Mouse (Mus musculus): Measurements from ENCODE around the gene Capn15. TPM values are rescaled to one million over a fixed set of nuclear protein-coding genes. Genes with fewer than 3 reads are reported as not detected.
A peak's percentile ranks its signal among the peaks of the same experiment; 100 is the strongest.

Capn15 gene
- polyA plus RNA-seq, 1 experiment from 2014 or later, result 11.4 TPM

- Histone ChIP-seq H3K4me1 (replicated peaks) (peaks cover 64% of the 10 kb centered on the region), H3K27ac (replicated peaks) (peak overlapping the region; percentile 61), H3K9me3 (replicated peaks) (no peaks in the 10 kb centered on the region), H3K36me3 (replicated peaks) (peaks cover 32% of the 10 kb centered on the region), H3K9ac (peak overlapping the region; percentile 19; the same call in 1 of the 2 replicates), H3K27me3 (no peaks in the 10 kb centered on the region), H3K4me3 (replicated peaks) (no peak overlapping the region), H3K4me2 (peak overlapping the region; percentile 7)
- ATAC-seq (ENCODE audit: insufficient read depth), result peak; percentile 71
- WGBS (ENCODE audit: insufficient replicate concordance), result 38% methylated on average over 1 of the region's 1 CpGs
These were observed 17.4 kb downstream of the Capn15 start for GRCm38 (mm10) chr17:25968176-25968575.

- no peak overlapping the region for H3K4me3 ChIP-seq (replicated peaks)
- no peaks in the 10 kb centered on the region for H3K9me3 ChIP-seq (replicated peaks)
- peaks cover 70% of the 10 kb centered on the region for H3K4me1 ChIP-seq (replicated peaks)
- 54% methylated on average over 3 of the region's 3 CpGs for WGBS (ENCODE audit: insufficient replicate concordance)
- H3K27me3 ChIP-seq, result no peaks in the 10 kb centered on the region
- peak overlapping the region; percentile 61 for H3K27ac ChIP-seq (replicated peaks)
- ATAC-seq (ENCODE audit: insufficient read depth), result 0 out of 2 replicates have a peak, but pooled peaks have one; percentile 8
- peaks cover 36% of the 10 kb centered on the region for H3K36me3 ChIP-seq (replicated peaks)
- H3K4me2 ChIP-seq, result peak overlapping the region; percentile 7; the same call in 1 of the 2 replicates
- peak overlapping the region; percentile 19; the same call in 1 of the 2 replicates for H3K9ac ChIP-seq
These were observed 17.9 kb downstream of the Capn15 start for GRCm38 (mm10) chr17:25967652-25968051.

- Histone ChIP-seq H3K9ac (peak overlapping the region; percentile 18; the same call in 1 of the 2 replicates), H3K4me1 (replicated peaks) (peaks cover 81% of the 10 kb centered on the region), H3K4me3 (replicated peaks) (no peak overlapping the region), H3K27me3 (no peaks in the 10 kb centered on the region), H3K4me2 (no peak overlapping the region; the same call in 1 of the 2 replicates), H3K27ac (replicated peaks) (peak overlapping the region; percentile 95), H3K9me3 (replicated peaks) (no peaks in the 10 kb centered on the region), H3K36me3 (replicated peaks) (peaks cover 53% of the 10 kb centered on the region)
- 81% methylated on average over 7 of the region's 7 CpGs for WGBS (ENCODE audit: insufficient replicate concordance)
- ATAC-seq (ENCODE audit: insufficient read depth), result no peak
These were observed 21.3 kb downstream of the Capn15 start for GRCm38 (mm10) chr17:25964271-25964670.

- H3K27ac ChIP-seq (replicated peaks), result peak overlapping the region; percentile 95
- WGBS (ENCODE audit: insufficient replicate concordance), result 78% methylated on average over 7 of the region's 7 CpGs
These were observed 23.1 kb downstream of the Capn15 start for GRCm38 (mm10) chr17:25962413-25962905.

GRCm38 (mm10) chr17:25961566-25961965, 24.0 kb downstream of the Capn15 start:
- H3K4me1 ChIP-seq (replicated peaks), result peaks cover 59% of the 10 kb centered on the region
- H3K9me3 ChIP-seq (replicated peaks), result no peaks in the 10 kb centered on the region
- ATAC-seq (ENCODE audit: insufficient read depth), result peak; percentile 98
- peak overlapping the region; percentile 78 for H3K4me2 ChIP-seq
- H3K36me3 ChIP-seq (replicated peaks), result peaks cover 63% of the 10 kb centered on the region
- H3K4me3 ChIP-seq (replicated peaks), result peak overlapping the region; percentile 60
- H3K9ac ChIP-seq, result peak overlapping the region; percentile 71
- WGBS (ENCODE audit: insufficient replicate concordance), result 31% methylated on average over 5 of the region's 5 CpGs
- H3K27ac ChIP-seq (replicated peaks), result peak overlapping the region; percentile 95
- no peaks in the 10 kb centered on the region for H3K27me3 ChIP-seq

More at GRCm38 (mm10) chr17:25962413-25962905, 23.1 kb downstream of the Capn15 start:
- Histone ChIP-seq H3K4me3 (replicated peaks) (peak overlapping the region; percentile 60), H3K27me3 (no peaks in the 10 kb centered on the region), H3K4me1 (replicated peaks) (peaks cover 67% of the 10 kb centered on the region), H3K36me3 (replicated peaks) (peaks cover 69% of the 10 kb centered on the region), H3K4me2 (peak overlapping the region; percentile 78), H3K9ac (peak overlapping the region; percentile 71), H3K9me3 (replicated peaks) (no peaks in the 10 kb centered on the region)
- ATAC-seq (ENCODE audit: insufficient read depth), result no peak

- ATAC-seq (ENCODE audit: insufficient read depth), result no peak
- peak overlapping the region; percentile 95 for H3K27ac ChIP-seq (replicated peaks)
- peak overlapping the region; percentile 52; the same call in 1 of the 2 replicates for H3K9ac ChIP-seq
- no peak overlapping the region for H3K4me2 ChIP-seq
- peaks cover 54% of the 10 kb centered on the region for H3K36me3 ChIP-seq (replicated peaks)
- no peaks in the 10 kb centered on the region for H3K27me3 ChIP-seq
- no peak overlapping the region for H3K4me3 ChIP-seq (replicated peaks)
- H3K4me1 ChIP-seq (replicated peaks), result peaks cover 61% of the 10 kb centered on the region
- 85% methylated on average over 23 of the region's 23 CpGs for WGBS (ENCODE audit: insufficient replicate concordance)
- no peaks in the 10 kb centered on the region for H3K9me3 ChIP-seq (replicated peaks)
These were observed 25.7 kb downstream of the Capn15 start for GRCm38 (mm10) chr17:25959630-25960467.

- peak overlapping the region; percentile 10; the same call in 1 of the 2 replicates for H3K27ac ChIP-seq (replicated peaks)
- H3K4me2 ChIP-seq, result no peak overlapping the region
- peaks cover 52% of the 10 kb centered on the region for H3K4me1 ChIP-seq (replicated peaks)
- H3K36me3 ChIP-seq (replicated peaks), result peaks cover 44% of the 10 kb centered on the region
- no peaks in the 10 kb centered on the region for H3K9me3 ChIP-seq (replicated peaks)
- no peak overlapping the region for H3K9ac ChIP-seq
- peaks cover 7% of the 10 kb centered on the region for H3K27me3 ChIP-seq
- ATAC-seq (ENCODE audit: insufficient read depth), result no peak
- WGBS (ENCODE audit: insufficient replicate concordance), result 88% methylated on average over 11 of the region's 11 CpGs
- no peak overlapping the region for H3K4me3 ChIP-seq (replicated peaks)
These were observed 26.7 kb downstream of the Capn15 start for GRCm38 (mm10) chr17:25958771-25959494.

- Histone ChIP-seq H3K4me1 (replicated peaks) (peaks cover 40% of the 10 kb centered on the region), H3K9me3 (replicated peaks) (no peaks in the 10 kb centered on the region), H3K36me3 (replicated peaks) (peaks cover 33% of the 10 kb centered on the region), H3K9ac (no peak overlapping the region), H3K27ac (replicated peaks) (peak overlapping the region; percentile 10; the same call in 1 of the 2 replicates), H3K27me3 (peaks cover 20% of the 10 kb centered on the region), H3K4me3 (replicated peaks) (no peak overlapping the region), H3K4me2 (no peak overlapping the region)
- 87% methylated on average over 14 of the region's 14 CpGs for WGBS (ENCODE audit: insufficient replicate concordance)
- no peak for ATAC-seq (ENCODE audit: insufficient read depth)
These were observed 28.0 kb downstream of the Capn15 start for GRCm38 (mm10) chr17:25957586-25958051.

- no peak overlapping the region for H3K4me2 ChIP-seq
- 82% methylated on average over 7 of the region's 7 CpGs for WGBS (ENCODE audit: insufficient replicate concordance)
- ATAC-seq (ENCODE audit: insufficient read depth), result no peak
- no peak overlapping the region for H3K4me3 ChIP-seq (replicated peaks)
- no peak overlapping the region for H3K9ac ChIP-seq
- peaks cover 29% of the 10 kb centered on the region for H3K36me3 ChIP-seq (replicated peaks)
- peaks cover 30% of the 10 kb centered on the region for H3K27me3 ChIP-seq
- H3K27ac ChIP-seq (replicated peaks), result peak overlapping the region; percentile 11
- H3K9me3 ChIP-seq (replicated peaks), result no peaks in the 10 kb centered on the region
- peaks cover 40% of the 10 kb centered on the region for H3K4me1 ChIP-seq (replicated peaks)
These were observed 29.0 kb downstream of the Capn15 start for GRCm38 (mm10) chr17:25956631-25957030.

- 0 out of 2 replicates have a peak overlapping the region, but pooled peaks have one; percentile 11 for H3K27ac ChIP-seq (replicated peaks)
- no peaks in the 10 kb centered on the region for H3K9me3 ChIP-seq (replicated peaks)
- no peak for ATAC-seq (ENCODE audit: insufficient read depth)
- peaks cover 41% of the 10 kb centered on the region for H3K4me1 ChIP-seq (replicated peaks)
- H3K27me3 ChIP-seq, result peaks cover 35% of the 10 kb centered on the region
- no peak overlapping the region for H3K9ac ChIP-seq
- H3K4me3 ChIP-seq (replicated peaks), result no peak overlapping the region
- 79% methylated on average over 7 of the region's 7 CpGs for WGBS (ENCODE audit: insufficient replicate concordance)
- no peak overlapping the region for H3K4me2 ChIP-seq
- H3K36me3 ChIP-seq (replicated peaks), result peaks cover 29% of the 10 kb centered on the region
These were observed 29.4 kb downstream of the Capn15 start for GRCm38 (mm10) chr17:25956201-25956600.
